Mouse (Mus musculus) erythroblast, adult 5-6 weeks (primary cell): ENCODE data around the gene Git1. TPM values are rescaled to one million over a fixed set of nuclear protein-coding genes. Genes with fewer than 3 reads are reported as not detected.

Experiments
- ATAC-seq: replicated peaks from 2 replicates; pipeline ENCODE4 v1.8.0; 2016; ENCODE audit warnings: moderate number of reproducible peaks, mild to moderate bottlenecking, moderate TSS enrichment, inconsistent platforms; ENCODE audit not compliant: poor library complexity, low FRiP score, severe bottlenecking
- total RNA-seq, 2 experiments: library from RNA; stranded (forward) in 1 of 2; stranded (reverse) in 1 of 2; fragments of 150-400 nt in 1 of 2; fragments of 200-764, 138-1000 nt in 1 of 2; gene quantifications; 2 replicates each; pipeline versions ENCODE4 v1.2.3 to v1.2.4; 2015 to 2017; ENCODE audit warnings: low replicate concordance in 2 of 2

The Git1 gene
- total RNA-seq (2015; ENCODE audit: low replicate concordance) = 9.2 and 11.5 TPM in 2 replicates
- 4.4 and 5.6 TPM in 2 replicates for total RNA-seq (2017; ENCODE audit: low replicate concordance)

- ATAC-seq = no peak
Observed at GRCm38 (mm10) chr11:77493512-77494343, at the start of gene Git1. TSS of gene Git1 (plus strand) at chr11:77493562.

DNA sequence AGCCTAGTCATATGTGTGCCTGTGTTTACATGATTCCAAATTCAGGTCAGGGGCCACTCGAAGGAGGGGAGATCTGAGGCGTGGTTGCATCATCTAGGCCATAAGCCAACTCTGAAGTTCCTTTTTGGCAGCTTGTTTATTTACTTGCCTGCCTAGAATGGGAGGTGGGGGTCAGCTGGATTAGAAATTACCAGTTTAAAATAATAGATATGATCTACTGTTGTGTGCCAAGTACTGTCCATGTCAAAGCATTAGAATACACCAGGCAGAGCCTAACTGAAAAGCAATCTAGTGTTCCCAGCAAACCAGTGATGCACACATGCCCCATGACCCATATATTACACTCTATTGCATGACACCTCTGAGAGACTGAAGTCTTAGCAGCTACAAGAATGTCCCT is 48.4 kb upstream of the Git1 start:
- ATAC-seq = no peak

GRCm38 (mm10) chr11:77446628-77447041 is 46.7 kb upstream of the Git1 start:
- ATAC-seq = peak; percentile 91

DNA sequence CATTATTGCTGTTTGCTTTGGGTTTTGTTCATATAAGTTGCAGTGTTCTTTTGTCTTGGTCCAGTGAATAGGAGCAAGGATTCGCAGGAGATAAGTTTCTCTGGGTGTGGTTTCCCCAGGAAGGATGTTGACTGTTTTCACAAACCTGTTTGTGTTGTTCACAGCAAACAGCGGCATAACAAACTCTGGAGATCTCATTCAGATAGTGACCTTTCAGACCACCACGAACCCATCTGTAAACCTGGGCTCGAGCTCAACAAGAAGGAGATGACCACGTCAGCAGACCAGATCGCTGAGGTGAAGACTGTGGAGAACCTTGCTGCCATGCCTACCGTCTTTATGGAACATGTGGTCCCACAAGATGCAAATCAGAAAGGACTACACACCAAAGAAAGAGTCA is 44.1 kb upstream of the Git1 start:
- ATAC-seq = no peak

- ATAC-seq = no peak
Observed at GRCm38 (mm10) chr11:77451670-77452069, 41.7 kb upstream of the Git1 start.

DNA sequence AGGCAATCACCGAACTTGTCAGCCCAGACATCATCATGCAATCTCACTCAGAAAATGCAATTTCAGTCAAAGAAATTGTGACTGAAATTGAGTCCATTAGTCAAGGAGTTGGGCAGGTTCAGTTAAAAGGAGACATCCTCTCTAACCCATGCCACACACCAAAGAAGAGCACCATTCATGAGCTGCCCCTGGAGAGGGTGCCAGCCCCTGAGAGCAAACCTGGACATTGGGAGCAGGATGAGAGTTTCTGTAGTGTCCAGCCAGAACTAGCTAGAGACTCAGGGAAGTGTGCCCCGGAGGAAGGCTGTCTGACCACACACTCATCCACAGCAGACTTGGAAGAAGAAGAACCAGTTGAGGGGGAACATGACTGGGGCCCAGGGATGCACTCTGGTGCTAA is 40.0 kb upstream of the Git1 start:
- ATAC-seq = no peak

GRCm38 (mm10) chr11:77455770-77456510 is 37.4 kb upstream of the Git1 start:
- no peak for ATAC-seq

DNA sequence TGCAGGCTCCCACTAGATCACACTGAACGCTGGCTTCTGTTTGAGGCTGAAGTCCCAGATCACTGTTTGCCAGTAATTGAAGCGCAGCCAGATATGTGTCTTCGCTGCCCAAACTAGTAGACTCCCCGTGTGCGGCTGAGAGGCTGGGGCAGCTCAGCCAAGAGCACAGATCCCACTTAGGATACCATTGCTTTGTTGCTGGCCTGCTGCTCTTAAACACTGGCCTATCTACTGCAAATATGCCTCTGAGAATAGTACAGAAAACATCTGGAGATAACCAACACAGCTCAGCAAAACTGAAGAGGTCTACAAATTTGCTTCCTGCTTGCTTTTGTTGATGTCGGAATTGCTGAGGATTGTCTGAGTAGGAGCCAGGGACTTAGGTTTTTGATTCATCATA is 36.5 kb upstream of the Git1 start:
- no peak for ATAC-seq

DNA sequence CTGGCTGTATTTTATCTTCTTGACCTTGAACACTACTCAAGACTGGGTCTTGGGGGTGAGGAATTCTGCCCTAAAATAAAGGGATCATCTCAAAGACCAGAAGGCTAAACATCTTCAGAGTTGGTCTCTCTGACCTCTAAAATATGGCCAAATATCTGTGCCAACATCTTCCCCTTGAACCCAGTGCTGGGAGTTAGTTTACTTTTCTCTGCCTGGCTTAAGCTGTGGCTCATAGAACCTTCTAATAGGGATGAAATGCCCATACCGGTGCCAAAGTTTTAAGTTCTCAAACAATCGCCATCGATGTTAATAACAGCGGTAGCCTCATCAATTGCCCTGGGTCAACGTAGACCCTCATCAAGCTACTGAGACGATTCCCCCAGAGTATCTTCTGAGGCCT is 31.5 kb upstream of the Git1 start:
- ATAC-seq = no peak

- no peak; the same call in 1 of the 2 replicates for ATAC-seq
Observed at GRCm38 (mm10) chr11:77462283-77463100, 30.9 kb upstream of the Git1 start, which contains the start of gene Coro6. TSS of gene Coro6 (plus strand) at chr11:77462411.

- ATAC-seq = no peak
Observed at GRCm38 (mm10) chr11:77463101-77463445, 30.3 kb upstream of the Git1 start.

DNA sequence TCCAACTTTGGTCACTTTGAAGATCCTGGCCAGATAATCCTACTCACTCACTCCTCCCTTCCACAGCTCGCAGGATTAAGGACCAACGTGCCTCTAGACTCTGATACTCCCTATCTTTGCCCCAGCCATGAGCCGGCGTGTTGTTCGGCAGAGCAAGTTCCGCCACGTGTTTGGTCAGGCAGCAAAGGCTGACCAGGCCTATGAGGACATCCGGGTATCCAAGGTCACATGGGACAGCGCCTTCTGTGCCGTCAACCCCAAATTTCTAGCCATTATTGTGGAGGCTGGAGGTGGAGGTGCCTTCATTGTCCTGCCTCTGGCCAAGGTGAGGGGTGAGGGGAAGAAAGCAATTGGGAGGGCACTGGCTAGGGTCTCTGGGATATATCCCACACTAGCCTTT is 29.6 kb upstream of the Git1 start:
- ATAC-seq = no peak

- no peak for ATAC-seq
Observed at GRCm38 (mm10) chr11:77464684-77465083, 28.7 kb upstream of the Git1 start.

GRCm38 (mm10) chr11:77465111-77465510 is 28.3 kb upstream of the Git1 start:
- ATAC-seq = no peak

GRCm38 (mm10) chr11:77466544-77466943 is 26.8 kb upstream of the Git1 start:
- no peak for ATAC-seq

DNA sequence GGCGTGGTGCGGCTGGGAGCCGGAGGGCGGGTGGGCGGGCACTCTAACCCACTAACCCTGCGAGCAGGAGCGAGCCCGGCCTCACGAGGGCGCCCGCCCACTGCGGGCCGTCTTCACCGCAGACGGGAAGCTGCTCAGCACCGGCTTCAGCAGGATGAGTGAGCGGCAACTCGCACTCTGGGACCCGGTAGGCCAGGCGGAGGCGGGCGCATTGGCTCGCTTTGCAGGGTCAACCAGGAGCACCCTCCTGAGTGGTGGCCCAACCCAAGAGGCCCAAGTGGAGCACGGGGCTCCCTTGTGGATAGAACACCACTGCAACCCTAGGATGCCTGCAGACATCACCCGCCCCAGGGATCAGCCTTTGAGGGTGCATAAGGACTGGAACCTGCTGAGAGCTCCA is 26.2 kb upstream of the Git1 start:
- no peak for ATAC-seq

GRCm38 (mm10) chr11:77467784-77468183 is 25.6 kb upstream of the Git1 start:
- ATAC-seq = peak; percentile 48; the same call in 1 of the 2 replicates

DNA sequence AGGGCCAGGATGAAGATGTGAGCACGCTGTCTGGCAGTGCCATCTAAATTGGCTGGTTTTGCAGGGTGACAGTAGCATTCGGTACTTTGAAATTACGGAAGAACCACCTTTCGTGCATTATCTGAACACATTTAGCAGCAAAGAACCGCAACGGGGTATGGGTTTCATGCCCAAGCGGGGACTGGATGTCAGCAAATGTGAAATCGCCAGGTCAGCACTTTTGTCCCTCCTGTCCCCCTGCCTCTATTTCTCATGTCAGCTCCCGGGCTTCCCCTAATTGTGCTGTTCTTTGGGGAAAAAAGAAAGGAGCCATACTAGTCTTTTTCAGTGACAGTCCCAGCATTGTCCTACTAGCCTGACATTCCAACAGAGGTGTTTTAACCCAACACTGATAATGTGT is 25.0 kb upstream of the Git1 start:
- ATAC-seq = no peak

GRCm38 (mm10) chr11:77471407-77471806 is 22.0 kb upstream of the Git1 start:
- no peak for ATAC-seq

GRCm38 (mm10) chr11:77472775-77473174 is 20.6 kb upstream of the Git1 start:
- no peak for ATAC-seq
